ENCODE assay signal across 10 mouse cellular contexts in genomic region chr10:5639112-5639511, GRCm38 (mm10). TPM values are rescaled to one million over a fixed set of nuclear protein-coding genes. Genes with fewer than 3 reads are reported as not detected.
DNase-seq lines count a peak whose midpoint lies in the region; ATAC-seq lines count a peak whose summit lies in the region.
"Had no signal": no experiment of that assay in that cellular context is flagged by ENCODE, and none has a peak within 500 bp of the region (broad histone marks: within the 10 kb centered on the region; RNA-seq: fewer than 3 reads in every experiment).

Vip (plus strand) TSS chr10:5639218.

- ATAC-seq in megakaryocyte, adult 5-6 weeks (ENCODE audit: poor library complexity, severe bottlenecking) = no peak
- no peak for ATAC-seq in forebrain, embryonic 12.5 days (ENCODE audit: low FRiP score)

- peak; percentile 63 for DNase-seq in heart, postnatal 4 days
- no peak for DNase-seq in heart, adult 18-20 months
- DNase-seq in testis, postnatal 10 days (ENCODE audit: low spot score) = peak; percentile 64
- DNase-seq in testis, postnatal 14 days (ENCODE audit: low spot score) = no peak
- DNase-seq in kidney, postnatal 4 days = peak; percentile 83
- peak; percentile 59 for DNase-seq in retina, embryonic 14.5 days (ENCODE audit: low spot score)

- H3K9me3 ChIP-seq in forebrain, embryonic 12.5 days = no peaks in the 10 kb centered on the region
- H3K9me3 ChIP-seq: heart, embryonic 13.5 days; neural tube, embryonic 13.5 days had no signal

- no peaks in the 10 kb centered on the region for H3K27me3 ChIP-seq in forebrain, embryonic 12.5 days
- H3K27me3 ChIP-seq: heart, embryonic 13.5 days; neural tube, embryonic 13.5 days had no signal

- H3K27ac ChIP-seq in forebrain, embryonic 12.5 days = no peak within 1 kb of the TSS
- H3K27ac ChIP-seq: heart, embryonic 13.5 days; neural tube, embryonic 13.5 days had no signal

- WGBS in forebrain, embryonic 12.5 days = 34% methylated on average over 8 of the region's 8 CpGs

- H3K9ac ChIP-seq in forebrain, embryonic 12.5 days = no peak within 1 kb of the TSS
- H3K9ac ChIP-seq: heart, embryonic 13.5 days; neural tube, embryonic 13.5 days had no signal

- no peak within 1 kb of the TSS for H3K4me3 ChIP-seq in forebrain, embryonic 12.5 days (replicated peaks)
- H3K4me3 ChIP-seq: heart, embryonic 13.5 days; neural tube, embryonic 13.5 days had no signal

- no peak within 1 kb of the TSS for H3K4me2 ChIP-seq in forebrain, embryonic 12.5 days
- H3K4me2 ChIP-seq: heart, embryonic 13.5 days; neural tube, embryonic 13.5 days had no signal

- H3K36me3 ChIP-seq in forebrain, embryonic 12.5 days (replicated peaks) = no peaks in the 10 kb centered on the region
- H3K36me3 ChIP-seq: heart, embryonic 13.5 days; neural tube, embryonic 13.5 days had no signal

- no peaks in the 10 kb centered on the region for H3K4me1 ChIP-seq in forebrain, embryonic 12.5 days
- H3K4me1 ChIP-seq: heart, embryonic 13.5 days; neural tube, embryonic 13.5 days had no signal

RNA-seq across cellular contexts. Expression of gene Vip, which starts in this region (rescaled TPM):
- under 1 TPM; 0.14 to 0.25 TPM for total RNA-seq in heart, postnatal 4 days (2021)
- total RNA-seq in heart, adult 18-20 months (2021) = not detected
- not detected in 2 replicates for total RNA-seq in megakaryocyte, adult 5-6 weeks (2015)
- total RNA-seq in megakaryocyte, adult 5-6 weeks (2017) = not detected in 2 replicates
- polyA plus RNA-seq in forebrain, embryonic 12.5 days (2016; fragmentation: Nextera tagmentation; extraction: Ambion mirVana) = not detected in 2 replicates
- polyA plus RNA-seq: heart, embryonic 13.5 days had no signal

Comparison
In these comparisons a context has a peak if more than half of its experiments do, and no peak if none do; other contexts are left out.
1. DNase-seq: peak in testis, postnatal 10 days (single experiment), kidney, postnatal 4 days (2 of 2) and retina, embryonic 14.5 days (single experiment); none in heart, adult 18-20 months (0 of 2) and testis, postnatal 14 days (single experiment).
2. Peak in DNase-seq in heart, postnatal 4 days; RNA of the gene not detected or under 1 TPM.